In the genomic region with DNA sequence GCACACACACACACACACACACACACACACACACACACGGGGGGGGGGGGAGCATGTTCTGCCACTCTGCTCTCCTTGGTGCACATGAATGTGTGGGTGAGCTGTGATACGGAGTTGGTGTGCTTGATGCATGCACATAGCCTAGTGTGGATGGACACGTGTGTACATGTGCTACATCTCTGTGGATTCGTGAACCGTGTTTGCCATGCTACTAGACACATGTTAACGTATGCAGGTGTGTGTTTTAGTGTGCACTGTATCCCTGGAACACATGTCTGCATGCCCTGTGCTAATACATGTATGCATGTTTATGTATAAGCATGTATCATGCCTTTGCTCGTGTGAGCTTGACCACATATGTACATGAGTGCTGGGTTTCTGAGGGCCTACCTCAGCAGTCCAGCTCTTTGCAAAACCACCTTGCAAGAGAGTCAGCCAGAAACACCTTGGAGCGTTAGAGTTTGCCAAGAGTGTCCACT, we compare ENCODE assay signal across 8 mouse cellular contexts. TPM values are rescaled to one million over a fixed set of nuclear protein-coding genes. Genes with fewer than 3 reads are reported as not detected.
A peak's percentile ranks its signal among the peaks of the same experiment; 100 is the strongest.
DNase-seq lines count a peak whose midpoint lies in the region; ATAC-seq and TF ChIP-seq lines count a peak whose summit lies in the region.

No protein-coding gene starts in this region.

- peaks cover 30% of the 10 kb centered on the region for H3K4me1 ChIP-seq in bone marrow macrophage, adult 2 months (ENCODE audit: control insufficient read depth, insufficient read depth, low read length)
- peaks cover 52% of the 10 kb centered on the region for H3K4me1 ChIP-seq in forebrain, embryonic 15.5 days
- H3K4me1 ChIP-seq in limb, embryonic 15.5 days: peaks cover 47% of the 10 kb centered on the region
- H3K4me1 ChIP-seq in small intestine, adult 2 months (ENCODE audit: control insufficient read depth, insufficient read depth, insufficient read length, low read length): peaks cover 21% of the 10 kb centered on the region

- no peak for TF ChIP-seq CTCF in bone marrow macrophage, adult 2 months (IDR thresholded peaks at IDR 0.05; ENCODE audit: low read depth, low read length)
- TF ChIP-seq CTCF in small intestine, adult 2 months (IDR thresholded peaks at IDR 0.05; ENCODE audit: extremely low read depth, insufficient read length, insufficient replicate concordance, low read depth, low read length): no peak

- peaks cover 37% of the 10 kb centered on the region for H3K36me3 ChIP-seq in forebrain, embryonic 15.5 days
- H3K36me3 ChIP-seq in limb, embryonic 15.5 days: peaks cover 33% of the 10 kb centered on the region
- H3K36me3 ChIP-seq in small intestine, adult 2 months (ENCODE audit: control insufficient read depth, insufficient read depth, low read length): peaks cover 6% of the 10 kb centered on the region

- WGBS in forebrain, embryonic 15.5 days: 65% methylated on average over 8 of the region's 8 CpGs
- WGBS in limb, embryonic 15.5 days: 65% methylated on average over 8 of the region's 8 CpGs
- WGBS in small intestine, adult 2 months: 77% methylated on average over 8 of the region's 8 CpGs

- no peak for TF ChIP-seq POLR2A in bone marrow macrophage, adult 2 months (IDR thresholded peaks at IDR 0.05; ENCODE audit: borderline replicate concordance, low read depth, low read length)
- no peak for TF ChIP-seq POLR2A in small intestine, adult 2 months (IDR thresholded peaks at IDR 0.05; ENCODE audit: low read depth, low read length)

- H3K9ac ChIP-seq in forebrain, embryonic 15.5 days (replicated peaks): peak overlapping the region; percentile 98
- H3K9ac ChIP-seq in limb, embryonic 15.5 days: 0 out of 2 replicates have a peak overlapping the region, but pooled peaks have one; percentile 20

- ATAC-seq in forebrain, embryonic 15.5 days (replicated peaks): no peak
- no peak for ATAC-seq in limb, embryonic 15.5 days (ENCODE audit: insufficient number of reproducible peaks, low FRiP score, low TSS enrichment, low read depth)

- peak; percentile 3 for DNase-seq in kidney, postnatal 10 days
- DNase-seq in kidney, adult 9 months: no peak
- DNase-seq in adrenal gland, postnatal 25 days: no peak
- no peak for DNase-seq in layer of hippocampus, postnatal 36 days

- no peak overlapping the region for H3K27ac ChIP-seq in bone marrow macrophage, adult 2 months (ENCODE audit: insufficient read depth, low read depth, low read length)
- H3K27ac ChIP-seq in forebrain, embryonic 15.5 days (replicated peaks): no peak overlapping the region
- H3K27ac ChIP-seq in limb, embryonic 15.5 days: no peak overlapping the region
- H3K27ac ChIP-seq in small intestine, adult 2 months (ENCODE audit: insufficient read depth, low read depth, low read length): no peak overlapping the region

- peak overlapping the region; percentile 88 for H3K4me3 ChIP-seq in bone marrow macrophage, adult 2 months (ENCODE audit: insufficient read depth, low read length)
- H3K4me3 ChIP-seq in forebrain, embryonic 15.5 days: peak overlapping the region; percentile 100
- peak overlapping the region; percentile 92 for H3K4me3 ChIP-seq in limb, embryonic 15.5 days
- H3K4me3 ChIP-seq in small intestine, adult 2 months (ENCODE audit: low read depth, low read length): peak overlapping the region; percentile 27; the same call in 1 of the 2 replicates

- peak overlapping the region; percentile 95 for H3K4me2 ChIP-seq in forebrain, embryonic 15.5 days (replicated peaks)
- peak overlapping the region; percentile 85 for H3K4me2 ChIP-seq in limb, embryonic 15.5 days

- H3K9me3 ChIP-seq in forebrain, embryonic 15.5 days: no peaks in the 10 kb centered on the region
- H3K9me3 ChIP-seq in limb, embryonic 15.5 days: no peaks in the 10 kb centered on the region

- no peaks in the 10 kb centered on the region for H3K27me3 ChIP-seq in forebrain, embryonic 15.5 days
- H3K27me3 ChIP-seq in limb, embryonic 15.5 days: no peaks in the 10 kb centered on the region
- H3K27me3 ChIP-seq in small intestine, adult 2 months (ENCODE audit: control insufficient read depth, insufficient read depth, low read length): no peaks in the 10 kb centered on the region

RNA-seq across cellular contexts. Expression of gene Acap3, which starts 1.6 kb away (rescaled TPM):
- polyA plus RNA-seq in bone marrow macrophage, adult 2 months (2012; ENCODE audit: insufficient read depth, insufficient read length, missing spikeins): 15.8 and 18.1 TPM in 2 replicates
- polyA plus RNA-seq in forebrain, embryonic 15.5 days (2015; fragmentation: Nextera tagmentation; extraction: Ambion mirVana): 82.2 and 84.5 TPM in 2 replicates
- polyA plus RNA-seq in limb, embryonic 15.5 days (2015; fragmentation: Nextera tagmentation; extraction: Ambion mirVana): 23.3 and 23.8 TPM in 2 replicates
- polyA plus RNA-seq in small intestine, adult 2 months (2012; rRNA removed): 11.1 and 15.9 TPM in 2 replicates
- total RNA-seq in adrenal gland, postnatal 25 days (2021): 23.6 and 27.1 TPM in 2 replicates
- total RNA-seq in layer of hippocampus, postnatal 36 days (2021): 100 to 1,000 TPM; 109 to 128 TPM

RNA-seq across cellular contexts. Expression of gene Pusl1, which starts 1.7 kb away (rescaled TPM):
- 10.7 and 13.2 TPM in 2 replicates for polyA plus RNA-seq in bone marrow macrophage, adult 2 months (2012; ENCODE audit: insufficient read depth, insufficient read length, missing spikeins)
- polyA plus RNA-seq in forebrain, embryonic 15.5 days (2015; fragmentation: Nextera tagmentation; extraction: Ambion mirVana): 61.5 and 64.8 TPM in 2 replicates
- 61.8 and 66.6 TPM in 2 replicates for polyA plus RNA-seq in limb, embryonic 15.5 days (2015; fragmentation: Nextera tagmentation; extraction: Ambion mirVana)
- 25.2 and 30.8 TPM in 2 replicates for polyA plus RNA-seq in small intestine, adult 2 months (2012; rRNA removed)
- total RNA-seq in adrenal gland, postnatal 25 days (2021): 36.3 and 38.8 TPM in 2 replicates
- 10 to 100 TPM; 56.8 to 59.9 TPM for total RNA-seq in layer of hippocampus, postnatal 36 days (2021)

RNA-seq across cellular contexts. Expression of gene Ints11, which starts 23.9 kb away (rescaled TPM):
- 21.4 and 23.0 TPM in 2 replicates for polyA plus RNA-seq in bone marrow macrophage, adult 2 months (2012; ENCODE audit: insufficient read depth, insufficient read length, missing spikeins)
- 90.6 and 99.9 TPM in 2 replicates for polyA plus RNA-seq in forebrain, embryonic 15.5 days (2015; fragmentation: Nextera tagmentation; extraction: Ambion mirVana)
- polyA plus RNA-seq in limb, embryonic 15.5 days (2015; fragmentation: Nextera tagmentation; extraction: Ambion mirVana): 69.5 and 72.3 TPM in 2 replicates
- 15.0 and 26.0 TPM in 2 replicates for polyA plus RNA-seq in small intestine, adult 2 months (2012; rRNA removed)
- 32.4 and 36.9 TPM in 2 replicates for total RNA-seq in adrenal gland, postnatal 25 days (2021)
- 10 to 100 TPM; 35.7 to 36.9 TPM for total RNA-seq in layer of hippocampus, postnatal 36 days (2021)

RNA-seq across cellular contexts. Expression of gene Cptp, which starts 24.0 kb away (rescaled TPM):
- 11.6 and 13.9 TPM in 2 replicates for polyA plus RNA-seq in bone marrow macrophage, adult 2 months (2012; ENCODE audit: insufficient read depth, insufficient read length, missing spikeins)
- 20.5 and 22.9 TPM in 2 replicates for polyA plus RNA-seq in forebrain, embryonic 15.5 days (2015; fragmentation: Nextera tagmentation; extraction: Ambion mirVana)
- 19.7 and 20.8 TPM in 2 replicates for polyA plus RNA-seq in limb, embryonic 15.5 days (2015; fragmentation: Nextera tagmentation; extraction: Ambion mirVana)
- polyA plus RNA-seq in small intestine, adult 2 months (2012; rRNA removed): 65.7 and 69.1 TPM in 2 replicates
- 13.8 and 23.0 TPM in 2 replicates for total RNA-seq in adrenal gland, postnatal 25 days (2021)
- total RNA-seq in layer of hippocampus, postnatal 36 days (2021): 10 to 100 TPM; 24.5 to 24.9 TPM

RNA-seq across cellular contexts. Expression of gene Tas1r3, which starts 30.1 kb away (rescaled TPM):
- 0.62 and 0.68 TPM in 2 replicates for polyA plus RNA-seq in bone marrow macrophage, adult 2 months (2012; ENCODE audit: insufficient read depth, insufficient read length, missing spikeins)
- polyA plus RNA-seq in forebrain, embryonic 15.5 days (2015; fragmentation: Nextera tagmentation; extraction: Ambion mirVana): 0.64 and 0.73 TPM in 2 replicates
- 0.32 and 0.42 TPM in 2 replicates for polyA plus RNA-seq in limb, embryonic 15.5 days (2015; fragmentation: Nextera tagmentation; extraction: Ambion mirVana)
- polyA plus RNA-seq in small intestine, adult 2 months (2012; rRNA removed): 1.0 and 1.8 TPM in 2 replicates
- 0.52 and 0.55 TPM in 2 replicates for total RNA-seq in adrenal gland, postnatal 25 days (2021)
- under 1 TPM; 0.15 to 0.48 TPM for total RNA-seq in layer of hippocampus, postnatal 36 days (2021)

Comparison
In these comparisons a context has a peak if more than half of its experiments do, and no peak if none do; other contexts are left out.
1. H3K4me3 ChIP-seq: peak in every context shown above with its lines; median percentile 100 in forebrain, embryonic 15.5 days; 92 in limb, embryonic 15.5 days; 88 in bone marrow macrophage, adult 2 months; 27 in small intestine, adult 2 months.